Mouse (Mus musculus) common myeloid progenitor, adult 5-6 weeks (primary cell): ENCODE measurements around the gene Egflam. TPM values are rescaled to one million over a fixed set of nuclear protein-coding genes. Genes with fewer than 3 reads are reported as not detected.

Source experiments
- ATAC-seq: replicated peaks from 2 replicates; pipeline ENCODE4 v1.8.0; 2016; ENCODE audit warnings: low read depth, mild to moderate bottlenecking, moderate TSS enrichment, inconsistent platforms; ENCODE audit not compliant: poor library complexity, severe bottlenecking
- total RNA-seq: library from RNA; stranded (forward); fragments of 200-1000, 187-1606 nt; gene quantifications from 2 replicates; pipeline ENCODE4 v1.2.3, GENCODE M21; 2017

Egflam gene
- total RNA-seq, 1 experiment from 2014 or later: not detected

- ATAC-seq: no peak
Measured at GRCm38 (mm10) chr15:7192582-7192981, 205.6 kb downstream of the Egflam start.

DNA sequence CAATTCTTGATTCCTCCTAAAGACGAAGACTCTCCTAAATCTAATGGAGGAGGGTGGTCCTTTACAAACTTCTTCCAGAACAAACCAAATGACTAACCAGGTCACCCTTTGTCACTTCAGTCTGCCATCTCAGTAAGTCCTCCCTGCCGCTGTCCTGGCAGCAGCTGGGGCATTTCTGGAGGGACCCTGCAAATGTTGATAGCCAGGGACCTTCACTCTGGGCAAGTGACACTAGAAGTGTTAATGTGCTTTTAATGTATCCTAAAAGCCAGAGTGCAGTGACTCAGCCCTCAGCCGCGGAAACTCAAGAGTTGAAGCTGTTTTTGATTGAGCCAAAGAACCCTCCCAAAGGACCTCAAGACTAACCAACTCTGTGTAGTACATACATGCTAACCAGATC lies 207.1 kb downstream of the Egflam start:
- no peak for ATAC-seq

DNA sequence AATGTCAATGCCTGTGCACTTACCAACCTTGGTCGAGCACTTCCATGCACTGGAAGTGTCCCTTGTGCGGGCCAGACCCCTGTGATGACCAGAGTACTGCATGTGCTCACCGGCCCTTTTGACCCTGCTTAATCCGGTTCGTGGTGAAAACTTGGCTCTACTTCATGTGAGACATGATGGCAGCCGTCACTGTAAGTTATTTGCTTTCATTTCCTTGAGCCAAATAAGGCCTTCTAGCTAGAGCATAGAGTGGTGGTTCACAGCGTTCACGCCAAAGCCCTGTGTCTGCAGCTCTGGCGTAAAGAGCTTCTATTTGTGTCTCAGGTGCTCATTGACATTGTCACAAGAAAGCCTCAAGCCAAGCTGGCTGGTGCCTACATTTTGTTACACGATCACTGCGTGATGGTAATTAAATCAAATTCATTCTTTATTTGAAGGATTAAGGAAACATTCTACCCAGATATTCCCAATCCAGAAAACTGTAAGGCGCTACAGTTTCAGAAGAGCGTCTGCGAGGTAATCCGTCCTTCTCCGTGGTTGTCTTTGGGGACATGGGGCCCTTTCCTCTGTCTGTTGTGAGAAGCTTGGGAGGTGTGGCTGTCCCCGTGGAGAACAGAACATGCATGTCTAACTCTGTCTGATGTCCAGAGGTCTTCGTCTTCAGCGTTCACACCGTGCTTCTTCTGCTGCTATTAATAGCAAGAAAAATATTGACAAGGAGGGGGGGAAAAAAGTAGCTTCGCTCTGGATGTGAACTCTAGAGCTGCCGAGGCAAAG lies 208.3 kb downstream of the Egflam start:
- no peak for ATAC-seq

DNA sequence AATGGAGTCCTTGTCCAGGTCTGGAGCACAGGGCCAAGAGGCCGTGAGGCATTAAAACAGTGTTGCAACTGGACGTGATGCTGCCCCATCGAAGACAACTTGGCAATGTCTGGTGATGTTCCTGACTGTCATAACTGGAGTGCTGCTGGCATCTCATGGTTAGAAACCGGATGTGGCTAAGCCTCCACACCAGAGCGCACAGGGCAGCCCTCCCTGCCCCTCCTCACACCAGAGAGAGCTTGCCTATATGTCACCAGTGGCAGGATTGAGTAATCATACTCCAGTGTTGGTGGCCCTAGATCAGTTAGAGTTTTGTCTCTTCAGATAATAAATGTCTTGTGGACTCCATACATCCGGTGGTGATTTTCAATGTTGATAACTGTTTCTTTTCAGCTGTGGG lies 210.5 kb downstream of the Egflam start:
- ATAC-seq: no peak

DNA sequence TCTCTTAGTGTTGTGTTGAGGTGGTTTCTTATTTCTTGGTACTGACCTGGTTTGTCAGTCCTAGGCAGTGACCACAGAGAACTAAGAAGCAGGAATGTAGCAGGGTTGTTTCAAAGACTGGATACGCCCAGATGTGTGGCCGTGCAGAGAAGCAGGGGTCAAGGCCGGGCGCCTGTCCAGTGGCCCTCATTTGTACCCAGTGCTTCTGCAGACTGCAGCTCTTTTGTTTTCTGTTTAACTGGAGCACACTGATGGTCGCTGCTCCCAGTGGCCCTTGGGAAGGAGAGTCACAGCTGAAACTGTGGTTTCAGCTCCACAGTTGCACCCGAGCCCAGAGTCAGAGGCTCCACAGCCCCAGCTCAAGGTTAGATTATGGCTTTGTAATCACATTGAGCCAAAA lies 217.6 kb downstream of the Egflam start:
- ATAC-seq: no peak

DNA sequence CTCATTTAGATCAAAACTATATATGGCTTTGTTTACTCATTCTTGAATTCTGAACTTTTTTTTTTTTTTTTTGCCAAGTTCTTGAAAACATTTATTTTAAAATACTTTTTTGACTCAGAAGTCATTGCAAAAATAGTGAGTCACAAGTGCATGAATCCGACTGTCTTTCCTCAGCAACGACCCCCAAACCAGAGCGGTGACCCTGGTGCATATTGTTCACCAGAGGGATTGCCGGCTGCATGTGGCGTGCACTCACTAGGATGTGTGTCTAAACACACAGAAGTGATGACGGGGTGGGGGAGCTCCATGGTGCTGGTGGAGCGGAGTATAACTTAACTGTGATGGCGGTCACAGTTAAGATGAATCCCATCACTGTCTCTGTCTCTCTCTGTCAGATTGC lies 224.4 kb downstream of the Egflam start:
- no peak for ATAC-seq

- ATAC-seq: no peak
Measured at GRCm38 (mm10) chr15:7173346-7173745, 224.8 kb downstream of the Egflam start.

DNA sequence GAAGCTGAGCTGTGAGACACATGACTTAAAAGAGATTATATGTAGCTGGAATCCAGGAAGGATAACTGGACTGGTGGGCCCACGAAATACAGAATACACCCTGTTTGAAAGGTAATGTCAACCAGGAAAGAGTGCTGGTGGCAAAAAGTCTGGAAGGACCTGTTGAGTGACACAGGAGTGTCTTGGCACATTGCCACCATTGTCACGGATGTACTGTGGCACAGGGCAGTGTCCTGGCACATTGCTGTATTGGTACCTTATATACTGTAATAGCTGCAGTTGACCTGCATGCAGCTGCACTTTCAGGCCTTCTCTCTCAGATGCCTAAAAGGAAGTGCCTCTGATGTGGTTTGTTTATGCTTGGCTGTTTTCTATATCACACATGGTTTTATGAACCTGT lies 225.3 kb downstream of the Egflam start:
- ATAC-seq: no peak

GRCm38 (mm10) chr15:7167906-7168532 lies 230.2 kb downstream of the Egflam start:
- ATAC-seq: no peak

- ATAC-seq: no peak
Measured at GRCm38 (mm10) chr15:7167238-7167905, 230.8 kb downstream of the Egflam start.

- no peak for ATAC-seq
Measured at GRCm38 (mm10) chr15:7166735-7167134, 231.5 kb downstream of the Egflam start.

DNA sequence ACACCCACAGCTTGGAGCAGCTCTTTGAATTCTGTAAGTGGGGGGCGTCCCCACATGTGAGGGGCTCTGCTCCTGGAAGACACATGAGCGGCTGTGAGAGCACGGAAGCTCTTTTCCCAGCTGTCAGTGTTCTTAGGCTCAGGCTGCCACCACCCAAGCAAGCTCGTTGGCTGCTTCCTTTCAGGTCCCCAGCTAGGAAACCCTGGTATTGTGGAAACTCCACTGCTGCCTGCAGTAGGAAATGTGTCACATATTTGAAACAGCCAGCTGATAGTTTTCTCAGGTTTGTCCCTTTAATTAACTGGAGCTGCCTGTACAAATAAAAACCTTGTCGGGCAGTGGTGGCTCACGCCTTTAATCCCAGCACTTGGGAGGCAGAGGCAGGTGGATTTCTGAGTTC lies 234.3 kb downstream of the Egflam start:
- no peak for ATAC-seq

GRCm38 (mm10) chr15:7160321-7160720 lies 237.9 kb downstream of the Egflam start:
- no peak for ATAC-seq

GRCm38 (mm10) chr15:7159869-7160268 lies 238.3 kb downstream of the Egflam start:
- ATAC-seq: no peak

- ATAC-seq: no peak
Measured at GRCm38 (mm10) chr15:7157658-7158057, 240.5 kb downstream of the Egflam start.
